Mouse (Mus musculus): ENCODE results near the gene Nfya.

GRCm38 (mm10) chr17:48454190-48454589, 44.5 kb upstream of the Nfya start:
- no peak for TF ChIP-seq CTCF (IDR thresholded peaks at IDR 0.05; ENCODE audit: control insufficient read depth, insufficient read depth, insufficient replicate concordance, low read depth, low read length)
- TF ChIP-seq POLR2A (IDR thresholded peaks at IDR 0.05; ENCODE audit: control insufficient read depth, low read depth, low read length), result no peak

All from testis, adult 2 months (tissue).